Mouse (Mus musculus): ENCODE data around the gene Klf8.

- TF ChIP-seq GATA1 (IDR thresholded peaks at IDR 0.05; ENCODE audit: borderline replicate concordance, low read length) (no peak), FLI1 (IDR thresholded peaks at IDR 0.05; ENCODE audit: low read length) (no peak)
Observed at GRCm38 (mm10) chrX:153375105-153375504, 137.8 kb downstream of the Klf8 start.
